Mouse (Mus musculus) midbrain, embryonic 14.5 days (tissue): Measurements from ENCODE around the gene Dpp6. TPM values are rescaled to one million over a fixed set of nuclear protein-coding genes. Genes with fewer than 3 reads are reported as not detected.
A peak's percentile ranks its signal among the peaks of the same experiment; 100 is the strongest.

Experiments used
- ATAC-seq: fragments of 200-750 bp; cut with Nextera tagmentation; 2 replicates; pipeline ENCODE4 v1.8.0; 2017; ENCODE audit warnings: moderate number of reproducible peaks, moderate library complexity; ENCODE audit not compliant: low FRiP score, low TSS enrichment
- DNase-seq: peaks from one replicate; pipeline ENCODE4 v3.0.0-alpha.2; 2015
- H3K27ac ChIP-seq: fragments of 300-500 bp; sonication (generic); replicated peaks from 2 replicates; pipeline ENCODE4 v1.5.1; 2014; ENCODE audit warnings: mild to moderate bottlenecking, low read depth, low read length, moderate library complexity
- H3K27me3 ChIP-seq: fragments of 300-500 bp; sonication (generic); 2 replicates; pipeline ENCODE4 v1.6.1; 2014; ENCODE audit warnings: low read length, control low read depth, mixed read lengths; ENCODE audit not compliant: control insufficient read depth, insufficient read depth
- H3K36me3 ChIP-seq: fragments of 300-500 bp; sonication (generic); 2 replicates; pipeline ENCODE4 v1.6.1; 2014; ENCODE audit warnings: low read length, control low read depth; ENCODE audit not compliant: control insufficient read depth, insufficient read depth
- H3K4me1 ChIP-seq: fragments of 300-500 bp; sonication (generic); 2 replicates; pipeline ENCODE4 v1.6.1; 2014; ENCODE audit warnings: mild to moderate bottlenecking, antibody characterized with exemption, low read length, control low read depth; ENCODE audit not compliant: control insufficient read depth, insufficient read depth
- H3K4me2 ChIP-seq: fragments of 300-500 bp; sonication (generic); 2 replicates; pipeline ENCODE4 v1.6.1; 2014; ENCODE audit warnings: mild to moderate bottlenecking, low read length, moderate library complexity
- H3K4me3 ChIP-seq: fragments of 300-500 bp; sonication (generic); replicated peaks from 2 replicates; pipeline ENCODE4 v1.5.1; 2014; ENCODE audit warnings: low read depth, low read length
- H3K9ac ChIP-seq: fragments of 300-500 bp; sonication (generic); replicated peaks from 2 replicates; pipeline ENCODE4 v1.6.1; 2014; ENCODE audit warnings: mild to moderate bottlenecking, low read length, moderate library complexity
- H3K9me3 ChIP-seq: fragments of 300-500 bp; sonication (generic); 2 replicates; pipeline ENCODE4 v1.6.1; 2016; ENCODE audit warnings: low read length, control low read depth, mixed read lengths; ENCODE audit not compliant: control insufficient read depth
- WGBS: fragments of 180-500 bp; shearing (Covaris S2); extraction: QIAGEN DNeasy Blood & Tissue Kit; methylation state at CpG from one replicate; pipeline ENCODE4 v1.1.7; 2014; 5-methylcytosine and 5-hydroxymethylcytosine counted together
- polyA plus RNA-seq: library from polyadenylated mRNA; unstranded; fragments of >200 nt; fragmentation: Nextera tagmentation; extraction: Ambion mirVana; gene quantifications from 2 replicates; pipeline ENCODE4 v1.2.1, GENCODE M21; 2014

Dpp6 gene
- polyA plus RNA-seq, 1 experiment from 2014 or later = 72.6 TPM

GRCm38 (mm10) chr5:27641876-27642275, 824.9 kb downstream of the Dpp6 start:
- H3K27me3 ChIP-seq = no peaks in the 10 kb centered on the region
- no peak overlapping the region for H3K4me2 ChIP-seq
- ATAC-seq (no peak), DNase-seq (no peak)
- 85% methylated on average over 1 of the region's 1 CpGs for WGBS
- H3K27ac ChIP-seq = no peak overlapping the region
- H3K9ac ChIP-seq = no peak overlapping the region
- H3K9me3 ChIP-seq = no peaks in the 10 kb centered on the region
- peaks cover 10% of the 10 kb centered on the region; the same call in 1 of the 2 replicates for H3K36me3 ChIP-seq
- no peaks in the 10 kb centered on the region for H3K4me1 ChIP-seq
- H3K4me3 ChIP-seq = no peak overlapping the region

DNA sequence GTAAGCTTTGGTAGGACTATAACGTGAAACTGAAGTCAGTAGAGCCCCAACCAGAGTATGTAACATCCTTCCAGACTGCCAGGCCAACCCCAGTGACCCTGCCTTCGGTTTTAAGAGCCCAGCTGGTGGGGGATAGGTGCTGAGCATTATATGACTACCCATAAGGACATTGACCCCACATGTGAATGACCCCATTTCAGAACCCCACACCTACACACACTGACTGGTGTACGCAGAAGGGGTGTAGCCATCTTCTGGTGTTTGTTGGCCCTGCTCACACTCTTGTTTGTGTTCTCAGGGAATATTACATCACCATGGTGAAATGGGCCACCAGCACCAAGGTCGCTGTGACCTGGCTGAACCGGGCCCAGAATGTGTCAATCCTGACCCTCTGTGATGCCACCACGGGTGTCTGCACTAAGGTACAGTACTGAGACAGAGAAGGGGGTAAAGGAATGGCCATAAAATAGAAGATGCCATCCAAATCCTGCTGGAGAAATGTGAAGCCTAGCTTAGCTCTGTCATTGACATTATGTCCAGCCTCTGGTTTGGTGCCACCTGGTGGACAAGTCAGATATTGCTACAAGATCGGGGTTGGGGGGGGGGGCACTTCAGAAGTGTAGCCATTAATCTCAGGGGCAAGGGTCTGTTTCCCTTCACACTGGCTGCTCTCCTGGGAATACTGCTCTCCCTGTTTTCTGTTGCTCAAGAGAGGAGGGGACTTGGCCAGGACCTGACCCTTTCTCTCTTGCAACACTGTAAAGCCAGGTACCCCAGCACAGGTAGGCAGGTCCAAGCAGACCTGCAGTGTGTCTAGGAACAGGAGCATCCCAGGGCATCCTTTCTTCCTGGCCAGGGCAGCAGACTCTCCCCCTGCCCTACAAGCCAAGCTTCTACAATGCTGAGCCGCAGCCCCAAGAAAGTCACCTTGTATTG, 835.1 kb downstream of the Dpp6 start:
- Histone ChIP-seq H3K4me2 (no peak overlapping the region), H3K9ac (no peak overlapping the region), H3K36me3 (peaks cover 9% of the 10 kb centered on the region; the same call in 1 of the 2 replicates), H3K9me3 (no peaks in the 10 kb centered on the region), H3K4me3 (no peak overlapping the region), H3K4me1 (no peaks in the 10 kb centered on the region), H3K27me3 (no peaks in the 10 kb centered on the region), H3K27ac (no peak overlapping the region)
- DNase-seq (peak; percentile 78), ATAC-seq (0 out of 2 replicates have a peak, but pooled peaks have one; percentile 48)
- 60% methylated on average over 8 of the region's 8 CpGs for WGBS

DNA sequence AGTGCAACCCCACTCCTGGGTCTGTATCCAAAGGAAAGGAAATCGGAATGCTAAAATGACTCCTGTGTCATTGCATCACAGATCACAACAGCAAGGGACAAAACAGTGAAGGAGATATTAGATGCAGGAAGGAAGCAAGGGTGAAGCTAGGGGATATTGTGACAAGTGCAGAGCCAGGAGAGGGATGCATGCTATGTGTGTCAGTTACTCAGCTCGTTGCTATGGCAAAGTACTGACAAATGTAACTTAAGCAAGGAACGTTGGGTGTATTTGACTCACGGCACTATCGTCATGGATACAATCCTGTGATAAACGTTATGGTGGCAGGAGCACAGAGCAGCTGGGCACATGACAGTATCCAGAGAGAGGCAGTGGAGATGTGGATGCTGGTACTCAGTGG, 839.1 kb downstream of the Dpp6 start:
- Histone ChIP-seq H3K4me3 (no peak overlapping the region), H3K36me3 (peaks cover 9% of the 10 kb centered on the region; the same call in 1 of the 2 replicates), H3K27ac (no peak overlapping the region), H3K27me3 (no peaks in the 10 kb centered on the region), H3K4me2 (no peak overlapping the region), H3K9me3 (no peaks in the 10 kb centered on the region), H3K9ac (no peak overlapping the region), H3K4me1 (no peaks in the 10 kb centered on the region)
- WGBS = 49% methylated on average over 6 of the region's 6 CpGs
- no peak for DNase-seq
- ATAC-seq = no peak

GRCm38 (mm10) chr5:27657672-27658071, 840.7 kb downstream of the Dpp6 start:
- ATAC-seq = no peak
- no peak overlapping the region for H3K9ac ChIP-seq
- WGBS = 84% methylated on average over 4 of the region's 4 CpGs

GRCm38 (mm10) chr5:27658165-27658564, 841.2 kb downstream of the Dpp6 start:
- peaks cover 9% of the 10 kb centered on the region for H3K36me3 ChIP-seq
- no peaks in the 10 kb centered on the region for H3K4me1 ChIP-seq
- H3K27ac ChIP-seq = no peak overlapping the region
- H3K9ac ChIP-seq = no peak overlapping the region
- WGBS = 86% methylated on average over 5 of the region's 5 CpGs
- H3K9me3 ChIP-seq = no peaks in the 10 kb centered on the region
- H3K27me3 ChIP-seq = no peaks in the 10 kb centered on the region
- H3K4me3 ChIP-seq = no peak overlapping the region
- DNase-seq (no peak), ATAC-seq (no peak)
- no peak overlapping the region for H3K4me2 ChIP-seq

More at GRCm38 (mm10) chr5:27657672-27658071, 840.7 kb downstream of the Dpp6 start:
- peaks cover 9% of the 10 kb centered on the region; the same call in 1 of the 2 replicates for H3K36me3 ChIP-seq
- no peaks in the 10 kb centered on the region for H3K9me3 ChIP-seq
- H3K27me3 ChIP-seq = no peaks in the 10 kb centered on the region
- H3K4me3 ChIP-seq = no peak overlapping the region
- DNase-seq = no peak
- no peak overlapping the region for H3K4me2 ChIP-seq
- H3K27ac ChIP-seq = no peak overlapping the region
- H3K4me1 ChIP-seq = no peaks in the 10 kb centered on the region

DNA sequence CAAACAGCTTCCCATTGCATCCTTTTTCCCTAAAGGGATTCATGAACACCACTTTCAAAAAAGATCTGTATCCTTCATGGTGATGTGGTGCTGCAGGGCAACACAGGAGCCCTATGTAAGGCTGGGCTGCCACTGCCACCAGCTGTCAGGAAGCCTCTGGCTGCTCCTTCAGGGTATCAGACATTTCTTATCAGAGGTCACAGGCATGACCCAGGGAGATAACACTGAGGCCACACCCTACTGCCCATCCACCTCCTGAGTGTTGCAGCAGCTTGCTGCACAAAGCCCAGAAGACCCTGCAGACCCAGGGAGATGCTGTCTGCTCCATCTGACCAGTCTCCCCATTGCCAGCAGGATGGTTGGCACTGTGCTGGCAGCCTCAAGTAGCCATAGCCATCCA, 841.6 kb downstream of the Dpp6 start:
- no peak overlapping the region for H3K4me2 ChIP-seq
- no peak overlapping the region for H3K9ac ChIP-seq
- no peak overlapping the region for H3K4me3 ChIP-seq
- H3K36me3 ChIP-seq = peaks cover 5% of the 10 kb centered on the region
- no peaks in the 10 kb centered on the region for H3K27me3 ChIP-seq
- no peak for DNase-seq
- H3K27ac ChIP-seq = no peak overlapping the region
- ATAC-seq = no peak
- H3K9me3 ChIP-seq = no peaks in the 10 kb centered on the region
- H3K4me1 ChIP-seq = no peaks in the 10 kb centered on the region

DNA sequence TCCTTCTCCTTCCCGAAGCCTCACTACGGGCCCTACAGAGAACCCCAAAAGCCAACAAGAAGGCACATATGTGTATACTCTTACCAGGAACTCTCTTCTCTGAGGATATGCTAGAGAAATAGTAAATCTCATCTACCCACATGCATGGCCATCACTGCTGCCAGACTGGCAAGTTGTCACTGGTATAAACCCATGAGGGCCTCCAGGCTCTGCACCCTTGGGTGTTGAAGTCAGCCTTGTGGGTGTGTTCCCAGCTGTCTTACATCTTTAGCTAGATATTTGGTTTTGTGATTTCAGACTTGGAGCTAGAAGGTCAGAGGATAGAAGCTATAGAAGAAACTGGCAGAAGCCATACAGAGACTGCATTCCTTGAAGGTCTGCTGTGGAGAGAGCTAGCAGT, 842.0 kb downstream of the Dpp6 start:
- Histone ChIP-seq H3K27me3 (no peaks in the 10 kb centered on the region), H3K36me3 (peaks cover 4% of the 10 kb centered on the region; the same call in 1 of the 2 replicates), H3K9ac (no peak overlapping the region), H3K4me1 (no peaks in the 10 kb centered on the region), H3K27ac (no peak overlapping the region), H3K4me2 (no peak overlapping the region), H3K4me3 (no peak overlapping the region), H3K9me3 (no peaks in the 10 kb centered on the region)
- WGBS = 92% methylated on average over 2 of the region's 2 CpGs
- DNase-seq (no peak), ATAC-seq (no peak)

DNA sequence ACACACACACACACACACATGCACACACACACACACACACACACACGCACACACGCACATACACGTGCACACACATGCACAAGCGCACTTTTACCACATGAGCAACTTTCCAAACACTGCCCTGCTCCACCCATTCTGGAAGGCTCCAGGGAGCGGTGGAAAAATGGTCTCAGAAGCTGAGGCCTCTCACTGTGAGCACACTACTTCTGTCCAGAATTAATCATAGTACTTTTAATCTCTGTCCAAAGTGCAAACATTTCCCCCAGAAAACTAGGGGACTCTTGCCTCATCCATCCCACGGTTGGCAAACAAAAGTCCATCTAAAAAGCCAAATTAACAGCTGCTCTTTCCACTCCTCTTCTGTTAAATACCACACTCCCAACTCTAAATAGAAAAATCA, 842.8 kb downstream of the Dpp6 start:
- H3K9me3 ChIP-seq = no peaks in the 10 kb centered on the region
- DNase-seq = no peak
- no peak for ATAC-seq

GRCm38 (mm10) chr5:27664111-27664510, 847.1 kb downstream of the Dpp6 start:
- Histone ChIP-seq H3K9ac (no peak overlapping the region), H3K4me2 (no peak overlapping the region), H3K36me3 (peaks cover 25% of the 10 kb centered on the region), H3K9me3 (no peaks in the 10 kb centered on the region), H3K27me3 (no peaks in the 10 kb centered on the region), H3K4me3 (no peak overlapping the region), H3K27ac (no peak overlapping the region), H3K4me1 (no peaks in the 10 kb centered on the region)
- WGBS = 93% methylated on average over 4 of the region's 4 CpGs
- DNase-seq = no peak
- ATAC-seq = no peak

More for the DNA sequence above, 842.8 kb downstream of the Dpp6 start:
- peaks cover 7% of the 10 kb centered on the region; the same call in 1 of the 2 replicates for H3K36me3 ChIP-seq
- no peaks in the 10 kb centered on the region for H3K27me3 ChIP-seq
- H3K4me3 ChIP-seq = no peak overlapping the region
- no peak overlapping the region for H3K27ac ChIP-seq
- 88% methylated on average over 6 of the region's 6 CpGs for WGBS
- no peaks in the 10 kb centered on the region for H3K4me1 ChIP-seq
- H3K9ac ChIP-seq = no peak overlapping the region
- no peak overlapping the region for H3K4me2 ChIP-seq
